Mouse (Mus musculus): ENCODE data around the gene Foxn3. TPM values are rescaled to one million over a fixed set of nuclear protein-coding genes. Genes with fewer than 3 reads are reported as not detected.

The Foxn3 gene
- polyA plus RNA-seq, 1 experiment from 2014 or later, result 66.2 TPM

DNA sequence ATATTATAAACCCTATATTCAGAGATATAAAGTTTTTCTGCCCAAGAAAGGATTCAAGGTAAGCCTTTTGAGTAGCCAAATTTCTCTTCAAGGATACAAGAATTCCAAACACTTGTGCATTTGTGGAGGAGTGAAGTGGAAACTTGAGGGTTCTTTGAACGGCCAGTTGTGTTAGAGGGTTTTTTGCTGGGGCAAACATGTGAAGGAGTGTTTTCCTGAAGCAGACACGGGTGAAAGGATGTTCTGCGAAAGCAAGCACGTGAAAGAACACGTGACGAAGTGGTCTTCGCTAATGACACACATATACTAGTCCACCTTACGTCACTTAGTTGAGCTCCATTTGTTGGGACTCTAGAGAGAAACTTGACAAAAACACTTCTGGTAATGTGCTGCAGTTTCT is 162.5 kb downstream of the Foxn3 start:
- 90% methylated on average over 8 of the region's 8 CpGs for WGBS
- H3K9me3 ChIP-seq (replicated peaks), result peaks cover 15% of the 10 kb centered on the region
- peaks cover 5% of the 10 kb centered on the region for H3K4me1 ChIP-seq (replicated peaks)
- H3K9ac ChIP-seq, result no peak overlapping the region
- H3K4me3 ChIP-seq, result no peak overlapping the region
- H3K27me3 ChIP-seq (replicated peaks), result no peaks in the 10 kb centered on the region
- H3K4me2 ChIP-seq, result no peak overlapping the region
- ATAC-seq (ENCODE audit: insufficient number of reproducible peaks, low FRiP score), result no peak
- H3K36me3 ChIP-seq, result no peaks in the 10 kb centered on the region
- H3K27ac ChIP-seq (ENCODE audit: poor library complexity, severe bottlenecking), result no peak overlapping the region

DNA sequence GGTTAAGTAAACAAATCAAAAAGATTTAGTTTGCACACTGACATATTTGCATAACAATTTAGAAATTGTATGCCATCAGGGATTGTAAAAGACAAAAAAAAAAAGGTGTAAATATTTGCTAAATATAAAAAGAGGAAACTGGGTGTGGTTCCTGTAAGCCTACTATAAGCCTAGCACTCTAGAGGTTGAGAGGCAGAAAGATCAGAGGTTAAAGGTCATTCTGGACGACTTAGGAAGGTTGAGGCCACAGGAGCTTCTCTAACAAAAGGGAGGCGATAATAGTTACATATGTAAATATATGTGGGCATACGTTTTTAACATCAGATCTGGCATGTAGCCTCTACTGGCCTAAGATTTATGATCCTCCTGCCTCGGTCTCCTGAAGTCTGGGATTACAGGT is 163.8 kb downstream of the Foxn3 start:
- peaks cover 11% of the 10 kb centered on the region for H3K4me1 ChIP-seq (replicated peaks)
- H3K9ac ChIP-seq, result no peak overlapping the region
- no peaks in the 10 kb centered on the region for H3K27me3 ChIP-seq (replicated peaks)
- H3K9me3 ChIP-seq (replicated peaks), result peaks cover 15% of the 10 kb centered on the region
- no peaks in the 10 kb centered on the region for H3K36me3 ChIP-seq
- H3K4me3 ChIP-seq, result no peak overlapping the region
- ATAC-seq (ENCODE audit: insufficient number of reproducible peaks, low FRiP score), result no peak
- H3K4me2 ChIP-seq, result no peak overlapping the region
- H3K27ac ChIP-seq (ENCODE audit: poor library complexity, severe bottlenecking), result no peak overlapping the region
- WGBS, result 72% methylated on average over 4 of the region's 4 CpGs

DNA sequence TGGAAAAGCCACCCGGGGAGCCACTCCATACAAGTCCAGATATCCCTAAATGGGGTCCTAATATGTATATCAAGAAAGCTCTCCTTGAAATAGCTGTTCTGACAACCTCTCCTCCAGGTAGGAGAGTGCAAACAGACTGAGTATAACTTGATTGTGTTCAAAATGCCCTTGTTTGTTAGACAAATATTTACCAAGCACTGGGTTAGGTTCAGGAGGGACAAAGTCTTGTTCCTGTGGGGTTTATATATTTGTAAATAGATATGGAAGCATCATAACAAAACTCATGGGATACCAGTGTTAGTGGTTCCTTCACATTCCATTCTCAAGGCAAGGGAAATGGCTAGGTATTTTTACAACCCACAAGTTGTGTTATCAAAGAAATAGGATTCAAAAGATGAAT is 166.9 kb downstream of the Foxn3 start:
- H3K4me1 ChIP-seq (replicated peaks), result peaks cover 22% of the 10 kb centered on the region
- no peak overlapping the region for H3K9ac ChIP-seq
- ATAC-seq (ENCODE audit: insufficient number of reproducible peaks, low FRiP score), result no peak
- no peak overlapping the region for H3K4me2 ChIP-seq
- H3K9me3 ChIP-seq (replicated peaks), result peaks cover 6% of the 10 kb centered on the region; the same call in 1 of the 2 replicates
- no peak overlapping the region for H3K4me3 ChIP-seq
- H3K27me3 ChIP-seq (replicated peaks), result no peaks in the 10 kb centered on the region
- H3K27ac ChIP-seq (ENCODE audit: poor library complexity, severe bottlenecking), result no peak overlapping the region
- H3K36me3 ChIP-seq, result no peaks in the 10 kb centered on the region
- 90% methylated on average over 1 of the region's 1 CpGs for WGBS

DNA sequence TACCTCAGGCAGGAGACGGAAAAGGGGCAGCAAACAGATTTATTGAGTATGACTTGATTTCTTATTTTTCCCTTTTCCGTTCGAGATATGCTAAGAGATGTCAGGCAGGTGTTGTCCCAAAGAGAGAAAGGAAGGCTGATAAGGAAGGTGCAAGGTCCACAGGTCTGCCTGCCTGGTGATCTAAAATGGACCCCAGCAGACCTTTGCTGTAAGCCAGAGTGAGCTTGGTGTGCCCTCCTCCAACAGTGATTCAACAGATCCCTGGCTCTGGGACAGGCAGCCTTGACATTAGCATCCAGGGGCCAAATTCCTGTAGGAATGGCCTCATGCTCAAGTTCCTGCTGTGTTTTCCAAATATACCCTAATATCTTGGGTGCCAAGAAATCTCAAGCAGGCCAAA is 168.3 kb downstream of the Foxn3 start:
- H3K27ac ChIP-seq (ENCODE audit: poor library complexity, severe bottlenecking), result no peak overlapping the region
- no peaks in the 10 kb centered on the region for H3K27me3 ChIP-seq (replicated peaks)
- H3K36me3 ChIP-seq, result no peaks in the 10 kb centered on the region
- H3K4me1 ChIP-seq (replicated peaks), result peaks cover 33% of the 10 kb centered on the region
- WGBS, result 68% methylated on average over 3 of the region's 3 CpGs
- no peak overlapping the region for H3K9ac ChIP-seq
- no peak overlapping the region for H3K4me2 ChIP-seq
- peaks cover 6% of the 10 kb centered on the region; the same call in 1 of the 2 replicates for H3K9me3 ChIP-seq (replicated peaks)
- H3K4me3 ChIP-seq, result no peak overlapping the region
- ATAC-seq (ENCODE audit: insufficient number of reproducible peaks, low FRiP score), result no peak

DNA sequence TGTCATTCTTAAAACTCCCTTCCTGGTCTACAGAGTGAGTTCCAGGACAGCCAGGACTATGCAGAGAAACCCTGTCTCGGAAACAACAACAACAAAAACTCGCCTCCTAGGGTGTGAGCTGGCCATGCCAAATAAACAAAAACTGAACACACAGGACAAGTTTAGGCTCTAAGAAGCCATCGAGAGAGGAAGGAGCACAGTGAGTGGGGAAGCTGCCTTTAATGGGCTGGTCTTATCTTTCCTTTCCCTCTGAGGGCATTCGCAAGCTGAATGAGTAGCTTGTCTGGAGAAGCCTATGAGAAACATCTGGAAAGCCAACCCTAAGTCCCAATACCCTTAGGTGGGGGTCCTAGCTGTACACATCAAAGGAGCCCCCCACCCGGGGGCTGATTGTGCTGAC is 168.7 kb downstream of the Foxn3 start:
- Histone ChIP-seq H3K36me3 (no peaks in the 10 kb centered on the region), H3K4me1 (replicated peaks) (peaks cover 37% of the 10 kb centered on the region), H3K9ac (no peak overlapping the region), H3K4me2 (no peak overlapping the region), H3K27me3 (replicated peaks) (no peaks in the 10 kb centered on the region), H3K27ac (ENCODE audit: poor library complexity, severe bottlenecking) (peak overlapping the region; percentile 39; the same call in 1 of the 2 replicates), H3K9me3 (replicated peaks) (peaks cover 6% of the 10 kb centered on the region; the same call in 1 of the 2 replicates), H3K4me3 (no peak overlapping the region)
- no peak for ATAC-seq (ENCODE audit: insufficient number of reproducible peaks, low FRiP score)
- 41% methylated on average over 5 of the region's 5 CpGs for WGBS

- peak overlapping the region; percentile 94 for H3K4me3 ChIP-seq
- no peaks in the 10 kb centered on the region for H3K36me3 ChIP-seq
- WGBS, result 42% methylated on average over 11 of the region's 11 CpGs
- H3K27me3 ChIP-seq (replicated peaks), result no peaks in the 10 kb centered on the region
- peak overlapping the region; percentile 96 for H3K27ac ChIP-seq (ENCODE audit: poor library complexity, severe bottlenecking)
- peak overlapping the region; percentile 92 for H3K4me2 ChIP-seq
- H3K9ac ChIP-seq, result peak overlapping the region; percentile 90; the same call in 1 of the 2 replicates
- H3K4me1 ChIP-seq (replicated peaks), result peaks cover 37% of the 10 kb centered on the region
- peaks cover 6% of the 10 kb centered on the region; the same call in 1 of the 2 replicates for H3K9me3 ChIP-seq (replicated peaks)
- no peak for ATAC-seq (ENCODE audit: insufficient number of reproducible peaks, low FRiP score)
These were observed 169.3 kb downstream of the Foxn3 start for GRCm38 (mm10) chr12:99393867-99394630.

DNA sequence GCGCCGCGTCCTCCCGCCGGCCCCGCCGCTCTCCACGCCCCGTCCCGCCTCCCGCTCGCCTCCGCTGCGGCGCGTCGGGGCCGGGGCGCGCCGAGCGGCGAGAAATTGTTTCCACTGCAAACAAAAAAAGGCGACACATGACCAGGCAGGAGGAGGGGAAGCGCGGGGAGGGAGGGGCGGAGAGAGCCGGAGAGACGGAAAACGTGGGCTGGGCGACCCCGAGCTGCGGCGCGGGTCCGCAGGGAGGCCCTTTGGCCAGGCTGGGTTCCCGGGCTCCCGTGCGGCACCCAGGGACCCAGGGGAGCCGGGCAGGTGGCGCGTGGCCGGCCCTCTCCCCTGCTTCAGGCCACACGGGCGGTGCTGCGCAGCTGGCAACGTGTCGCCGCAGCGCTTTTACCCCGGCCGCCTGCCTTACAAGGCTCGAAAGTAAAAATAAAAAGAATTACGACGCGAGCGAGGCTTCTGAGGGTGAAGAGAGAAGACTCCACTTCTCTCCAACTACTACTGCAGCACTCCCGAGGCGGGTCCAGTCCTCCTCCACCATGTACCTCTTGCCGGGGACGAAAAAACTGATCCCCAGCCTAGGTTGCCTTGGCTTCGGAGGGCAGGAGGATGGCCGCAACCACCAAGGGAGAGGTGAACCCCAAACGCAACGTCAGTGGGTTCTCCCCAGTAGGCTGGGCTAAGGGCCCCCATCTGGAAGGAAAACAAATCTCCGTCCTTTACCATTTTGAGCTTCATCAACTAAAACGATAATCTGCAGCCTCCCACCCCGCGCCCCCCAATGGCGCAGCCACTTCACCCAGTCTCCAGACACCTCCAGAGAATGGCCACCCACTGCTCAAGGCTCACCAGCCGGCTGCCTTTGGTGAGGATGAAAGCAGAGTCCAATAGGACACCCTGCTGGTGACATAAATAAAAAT is 170.2 kb downstream of the Foxn3 start:
- peaks cover 33% of the 10 kb centered on the region for H3K4me1 ChIP-seq (replicated peaks)
- no peaks in the 10 kb centered on the region for H3K27me3 ChIP-seq (replicated peaks)
- peak; percentile 81 for ATAC-seq (ENCODE audit: insufficient number of reproducible peaks, low FRiP score)
- H3K4me3 ChIP-seq, result peak overlapping the region; percentile 94
- H3K9me3 ChIP-seq (replicated peaks), result peaks cover 6% of the 10 kb centered on the region; the same call in 1 of the 2 replicates
- H3K27ac ChIP-seq (ENCODE audit: poor library complexity, severe bottlenecking), result peak overlapping the region; percentile 96
- peak overlapping the region; percentile 92 for H3K4me2 ChIP-seq
- peak overlapping the region; percentile 90 for H3K9ac ChIP-seq
- WGBS, result under 1% methylated on average over 69 of the region's 71 CpGs
- H3K36me3 ChIP-seq, result peaks cover 7% of the 10 kb centered on the region

DNA sequence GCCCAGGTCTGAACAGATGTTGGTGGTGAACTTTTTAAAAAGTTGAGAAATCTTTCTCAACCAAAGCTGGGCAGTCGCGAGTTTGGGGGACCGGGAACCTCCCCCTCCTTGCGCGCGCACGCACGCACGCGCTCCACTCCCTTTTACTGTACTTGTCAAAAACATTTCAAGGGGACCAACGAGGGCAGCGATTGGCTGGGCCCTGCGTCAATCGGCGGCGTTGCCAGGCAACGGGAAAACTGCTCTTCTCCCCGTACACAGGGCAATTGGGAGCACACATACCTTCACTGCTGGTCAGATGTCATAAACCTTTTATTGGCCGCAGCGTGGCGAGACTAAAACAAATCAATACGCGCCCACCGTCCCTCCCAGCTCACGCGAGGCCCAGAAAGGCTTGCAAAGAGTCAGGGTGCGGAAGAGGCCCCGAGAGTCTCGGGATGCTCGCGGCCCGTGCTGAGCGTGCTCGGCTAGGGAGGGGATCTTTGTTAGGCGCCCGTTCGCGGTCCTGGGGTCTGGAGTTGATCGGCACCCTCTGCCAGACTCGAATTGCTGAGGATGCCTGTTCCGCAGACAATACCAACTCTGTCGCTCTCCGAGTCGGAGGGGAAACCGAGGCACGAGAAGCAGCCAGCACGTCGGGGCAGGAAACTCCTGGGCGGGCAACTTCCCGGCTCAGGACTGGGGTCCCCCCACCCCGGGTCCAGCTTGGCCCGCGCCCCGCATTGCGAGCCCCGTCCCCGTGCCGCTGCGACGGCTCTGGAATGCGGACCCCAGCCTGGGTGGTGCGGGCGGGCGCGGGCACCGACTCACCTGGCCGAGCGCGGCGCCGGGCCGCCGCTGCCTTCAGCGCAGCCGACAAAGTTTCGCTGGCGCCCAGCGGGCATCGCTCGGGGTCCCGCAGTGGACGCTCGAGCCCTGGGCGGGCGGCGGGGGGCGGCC is 171.2 kb downstream of the Foxn3 start:
- Histone ChIP-seq H3K4me3 (peak overlapping the region; percentile 94), H3K4me2 (peak overlapping the region; percentile 92), H3K36me3 (peaks cover 15% of the 10 kb centered on the region), H3K9me3 (replicated peaks) (no peaks in the 10 kb centered on the region), H3K9ac (peak overlapping the region; percentile 90), H3K27ac (ENCODE audit: poor library complexity, severe bottlenecking) (peak overlapping the region; percentile 96), H3K27me3 (replicated peaks) (no peaks in the 10 kb centered on the region), H3K4me1 (replicated peaks) (peaks cover 39% of the 10 kb centered on the region)
- ATAC-seq (ENCODE audit: insufficient number of reproducible peaks, low FRiP score), result peak; percentile 92
- under 1% methylated on average over 82 of the region's 87 CpGs for WGBS

DNA sequence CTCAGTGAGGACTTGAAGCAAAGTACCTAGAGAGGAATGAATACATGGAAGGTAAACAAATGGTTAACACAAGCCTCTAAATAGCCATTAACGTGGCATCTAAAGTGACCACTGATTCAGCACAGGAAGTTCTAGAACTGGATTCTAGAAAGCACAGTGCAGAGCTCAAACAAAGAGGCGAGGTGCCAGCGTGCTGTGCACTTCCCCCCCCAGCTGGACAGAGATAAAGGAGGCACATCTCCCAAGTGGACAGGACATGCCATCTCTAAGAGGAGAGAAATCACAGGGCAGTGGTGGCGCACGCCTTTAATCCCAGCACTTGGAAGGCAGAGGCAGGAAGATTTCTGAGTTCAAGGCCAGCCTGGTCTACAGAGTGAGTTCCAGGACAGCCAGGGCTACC is 173.0 kb downstream of the Foxn3 start:
- Histone ChIP-seq H3K4me2 (no peak overlapping the region), H3K27me3 (replicated peaks) (no peaks in the 10 kb centered on the region), H3K9me3 (replicated peaks) (no peaks in the 10 kb centered on the region), H3K4me1 (replicated peaks) (peaks cover 57% of the 10 kb centered on the region), H3K9ac (no peak overlapping the region), H3K4me3 (no peak overlapping the region), H3K27ac (ENCODE audit: poor library complexity, severe bottlenecking) (no peak overlapping the region), H3K36me3 (peaks cover 15% of the 10 kb centered on the region)
- ATAC-seq (ENCODE audit: insufficient number of reproducible peaks, low FRiP score), result no peak
- 59% methylated on average over 5 of the region's 5 CpGs for WGBS

- no peak for ATAC-seq (ENCODE audit: insufficient number of reproducible peaks, low FRiP score)
- Histone ChIP-seq H3K9me3 (replicated peaks) (no peaks in the 10 kb centered on the region), H3K27me3 (replicated peaks) (no peaks in the 10 kb centered on the region), H3K36me3 (peaks cover 15% of the 10 kb centered on the region), H3K4me3 (no peak overlapping the region), H3K9ac (no peak overlapping the region), H3K4me1 (replicated peaks) (peaks cover 51% of the 10 kb centered on the region), H3K4me2 (no peak overlapping the region), H3K27ac (ENCODE audit: poor library complexity, severe bottlenecking) (no peak overlapping the region)
- 92% methylated on average over 7 of the region's 7 CpGs for WGBS
These were observed 174.1 kb downstream of the Foxn3 start for GRCm38 (mm10) chr12:99389244-99389643.
